Mouse (Mus musculus): ENCODE data around the gene Mup18. TPM values are rescaled to one million over a fixed set of nuclear protein-coding genes. Genes with fewer than 3 reads are reported as not detected.
"Not testable (repeated sequence)": the region's sequence is repeated elsewhere in the genome, so short reads cannot be mapped to it uniquely, and the experiment has no call there.

The Mup18 gene
- polyA plus RNA-seq (2012; rRNA removed), result not detected in 2 replicates

DNA sequence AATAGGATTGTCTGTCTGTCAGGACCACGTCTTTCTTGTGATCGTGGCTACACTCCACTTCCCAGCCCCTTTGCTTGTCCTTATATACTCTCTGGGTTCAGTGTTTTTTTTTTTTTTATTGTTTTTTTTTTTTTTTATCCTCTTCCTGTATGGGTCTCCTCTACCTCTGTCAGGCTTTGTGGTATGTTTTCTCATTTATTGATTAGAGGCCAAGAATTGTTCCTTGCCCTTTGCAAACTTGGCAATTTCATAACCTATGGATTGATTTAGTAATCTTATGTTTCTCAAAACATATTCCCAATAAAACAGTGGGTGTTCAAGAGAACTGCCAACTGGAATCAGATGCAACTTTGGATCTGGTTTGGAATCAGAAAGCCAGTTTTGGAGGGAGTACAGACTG lies at the start of gene Mup18:
Gene Mup18 (minus strand): TSS at position 101 of the 400 bp plus-strand sequence.
- not testable (repeated sequence) for H3K27ac ChIP-seq (ENCODE audit: control insufficient read depth, insufficient read depth, low read depth, low read length); H3K4me1 ChIP-seq (ENCODE audit: control insufficient read depth, insufficient read depth, low read length); H3K4me3 ChIP-seq (ENCODE audit: control insufficient read depth, low read depth, low read length); H3K27me3 ChIP-seq (ENCODE audit: control insufficient read depth, insufficient read depth, low read length); H3K36me3 ChIP-seq (ENCODE audit: control insufficient read depth, insufficient read depth, low read length)

DNA sequence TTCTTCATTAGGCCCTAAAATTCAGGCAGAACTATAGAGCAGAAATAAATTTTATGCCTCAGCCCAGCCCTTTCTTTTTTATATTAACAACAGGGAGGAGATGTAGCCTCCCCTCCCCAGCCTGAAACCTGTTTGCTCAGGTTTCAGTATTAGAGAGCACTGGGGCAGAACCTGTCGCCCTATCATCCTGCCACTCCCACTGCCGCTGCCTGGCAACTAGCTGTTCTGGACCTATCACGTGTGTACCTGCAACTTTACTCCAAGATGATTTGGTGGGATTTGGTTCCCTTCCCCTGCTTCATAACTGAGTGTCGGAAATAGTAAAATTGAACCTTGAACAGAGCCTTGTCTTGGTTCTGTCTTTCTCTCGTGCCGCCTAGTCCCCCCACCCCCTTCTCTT lies 40.4 kb upstream of the Mup18 start:
- H3K27me3 ChIP-seq (ENCODE audit: control insufficient read depth, insufficient read depth, low read length); H3K36me3 ChIP-seq (ENCODE audit: control insufficient read depth, insufficient read depth, low read length); H3K27ac ChIP-seq (ENCODE audit: control insufficient read depth, insufficient read depth, low read depth, low read length); H3K4me1 ChIP-seq (ENCODE audit: control insufficient read depth, insufficient read depth, low read length); H3K4me3 ChIP-seq (ENCODE audit: control insufficient read depth, low read depth, low read length): not testable (repeated sequence)

Other genes starting within 250 kb of the Mup18 start
- gene Mup15, start 234.4 kb downstream of the Mup18 start, polyA plus RNA-seq (2012; rRNA removed), result not detected in 2 replicates
- not detected in 2 replicates for gene Mup16, start 154.6 kb downstream of the Mup18 start, polyA plus RNA-seq (2012; rRNA removed)
- gene Mup17, start 78.3 kb downstream of the Mup18 start, polyA plus RNA-seq (2012; rRNA removed), result not detected in 2 replicates
- not detected in 2 replicates for gene Mup19, start 108.1 kb upstream of the Mup18 start, polyA plus RNA-seq (2012; rRNA removed)
- not detected in 2 replicates for gene Mup5, start 161.1 kb upstream of the Mup18 start, polyA plus RNA-seq (2012; rRNA removed)